Mouse (Mus musculus) cerebellum, adult 2 months (tissue): ENCODE results near the gene Terb1.

ENCODE experiments used
- CTCF ChIP-seq: fragments of 200-500 bp; IDR thresholded peaks from 2 replicates; pipeline ENCODE4 v1.5.1; 2011; ENCODE audit warnings: low read depth, mild to moderate bottlenecking, control low read depth, low read length, moderate library complexity, borderline replicate concordance; ENCODE audit not compliant: insufficient read depth
- POLR2A ChIP-seq: fragments of 200-500 bp; IDR thresholded peaks from 2 replicates; pipeline ENCODE4 v1.6.1; 2011; ENCODE audit warnings: low read length, control low read depth, borderline replicate concordance; ENCODE audit not compliant: insufficient read depth

- TF ChIP-seq CTCF = no peak
- TF ChIP-seq POLR2A = no peak
Measured at GRCm38 (mm10) chr8:104517872-104518271, 8.2 kb upstream of the Terb1 start.
